Mouse (Mus musculus): ENCODE measurements at regions not wholly inside any gene's neighbourhood (a gene's known extent, or its start where the extent isn't known, plus 50 kb on each side); places are given as distances from the start of the nearest gene placed in this dataset.

DNA sequence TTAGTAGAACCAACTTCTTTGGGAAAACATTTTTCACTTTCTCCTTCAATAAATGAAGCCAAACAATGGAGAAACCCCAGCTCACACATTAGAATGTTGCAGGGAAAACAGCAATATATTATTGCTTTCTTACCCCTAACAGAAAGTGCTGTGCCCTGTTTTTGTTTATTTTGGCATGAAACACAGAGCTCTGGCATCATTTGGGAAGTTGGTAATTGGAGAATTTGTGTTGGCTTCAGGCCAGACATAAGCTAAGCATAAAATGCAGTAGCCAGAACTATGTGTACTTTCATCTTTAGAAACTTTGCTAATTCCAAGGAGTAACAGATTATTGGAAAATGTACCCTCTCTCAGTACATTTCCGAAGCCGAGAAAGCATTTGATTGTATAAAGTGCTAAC, 79.9 kb upstream of the Vegfc start:
- TF ChIP-seq EP300 (IDR thresholded peaks at IDR 0.05; ENCODE audit: low read depth) (no peak), CTCF (IDR thresholded peaks at IDR 0.05; ENCODE audit: low read depth) (no peak)
- no peak overlapping the region for H3K27ac ChIP-seq (ENCODE audit: low read depth)
- no peak overlapping the region for H3K9ac ChIP-seq (replicated peaks; ENCODE audit: low read depth, low read length)
- DNase-seq (ENCODE audit: low spot score), result no peak
- no peak overlapping the region for H3K4me2 ChIP-seq (ENCODE audit: low read depth, low read length)
- H3K4me3 ChIP-seq (ENCODE audit: low read depth, low read length), result no peak overlapping the region
- no peaks in the 10 kb centered on the region for H3K9me3 ChIP-seq (replicated peaks; ENCODE audit: control insufficient read depth, low read length)
- no peaks in the 10 kb centered on the region for H3K4me1 ChIP-seq (ENCODE audit: control insufficient read depth, insufficient read depth)
- no peak for ATAC-seq (ENCODE audit: insufficient read depth, low read depth)
- H3K27me3 ChIP-seq (ENCODE audit: control insufficient read depth, insufficient read depth, low read length), result no peaks in the 10 kb centered on the region
- H3K36me3 ChIP-seq (replicated peaks; ENCODE audit: control insufficient read depth, insufficient read depth, low read length), result no peaks in the 10 kb centered on the region
- 36% methylated on average over 2 of the region's 2 CpGs for WGBS

DNA sequence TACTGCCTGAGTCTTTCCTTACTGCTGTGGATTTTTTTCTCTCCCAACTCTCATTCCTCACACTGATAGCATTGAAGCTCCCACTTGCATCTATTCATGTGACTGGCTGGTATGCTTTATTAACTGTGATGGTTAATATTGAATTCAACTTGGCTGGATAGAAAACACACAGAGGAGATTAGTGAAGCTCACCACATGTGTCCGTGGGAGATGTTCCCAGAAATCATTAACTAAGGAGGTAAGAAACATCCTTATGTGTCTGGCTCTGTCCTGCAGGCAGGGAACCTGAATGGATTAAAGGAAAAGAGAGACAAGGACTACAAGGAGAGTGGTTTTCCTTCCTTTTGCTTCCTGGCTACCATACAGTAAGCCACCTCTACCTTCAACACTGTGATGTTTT, 74.5 kb upstream of the Vegfc start:
- no peak overlapping the region for H3K4me2 ChIP-seq (ENCODE audit: low read depth, low read length)
- no peak overlapping the region for H3K9ac ChIP-seq (replicated peaks; ENCODE audit: low read depth, low read length)
- H3K4me1 ChIP-seq (ENCODE audit: control insufficient read depth, insufficient read depth), result no peaks in the 10 kb centered on the region
- H3K36me3 ChIP-seq (replicated peaks; ENCODE audit: control insufficient read depth, insufficient read depth, low read length), result no peaks in the 10 kb centered on the region
- DNase-seq (ENCODE audit: low spot score) (no peak), ATAC-seq (ENCODE audit: insufficient read depth, low read depth) (no peak)
- H3K4me3 ChIP-seq (ENCODE audit: low read depth, low read length), result no peak overlapping the region
- TF ChIP-seq CTCF (IDR thresholded peaks at IDR 0.05; ENCODE audit: low read depth) (no peak), EP300 (IDR thresholded peaks at IDR 0.05; ENCODE audit: low read depth) (no peak)
- WGBS, result 34% methylated on average over 1 of the region's 1 CpGs
- H3K9me3 ChIP-seq (replicated peaks; ENCODE audit: control insufficient read depth, low read length), result no peaks in the 10 kb centered on the region
- H3K27me3 ChIP-seq (ENCODE audit: control insufficient read depth, insufficient read depth, low read length), result no peaks in the 10 kb centered on the region
- no peak overlapping the region for H3K27ac ChIP-seq (ENCODE audit: low read depth)

DNA sequence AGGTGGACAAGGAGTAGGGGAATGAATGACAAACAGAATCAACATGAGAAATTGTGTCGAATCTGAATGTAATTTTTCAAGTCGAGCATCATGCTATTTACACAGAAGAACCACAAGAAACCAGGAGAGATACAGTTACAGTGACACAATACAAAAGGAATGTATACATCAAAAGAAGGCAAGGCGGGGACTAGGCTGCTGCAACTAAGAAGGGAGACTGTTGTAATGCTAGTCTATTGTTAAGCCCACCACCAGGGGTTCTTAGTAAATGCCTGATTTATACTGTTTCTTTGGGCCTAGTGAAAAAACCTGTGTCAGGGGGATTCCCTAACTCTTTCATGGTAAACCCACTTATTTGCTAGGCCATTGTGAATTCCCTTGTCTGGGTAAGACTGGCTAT, 63.3 kb upstream of the Vegfc start:
- Histone ChIP-seq H3K27me3 (ENCODE audit: control insufficient read depth, insufficient read depth, low read length) (no peaks in the 10 kb centered on the region), H3K9me3 (replicated peaks; ENCODE audit: control insufficient read depth, low read length) (no peaks in the 10 kb centered on the region), H3K27ac (ENCODE audit: low read depth) (no peak overlapping the region), H3K4me1 (ENCODE audit: control insufficient read depth, insufficient read depth) (no peaks in the 10 kb centered on the region), H3K4me3 (ENCODE audit: low read depth, low read length) (no peak overlapping the region), H3K9ac (replicated peaks; ENCODE audit: low read depth, low read length) (no peak overlapping the region), H3K4me2 (ENCODE audit: low read depth, low read length) (no peak overlapping the region), H3K36me3 (replicated peaks; ENCODE audit: control insufficient read depth, insufficient read depth, low read length) (no peaks in the 10 kb centered on the region)
- DNase-seq (ENCODE audit: low spot score) (no peak), ATAC-seq (ENCODE audit: insufficient read depth, low read depth) (no peak)
- WGBS, result 51% methylated on average over 3 of the region's 3 CpGs
- no peak for TF ChIP-seq CTCF (IDR thresholded peaks at IDR 0.05; ENCODE audit: low read depth)

DNA sequence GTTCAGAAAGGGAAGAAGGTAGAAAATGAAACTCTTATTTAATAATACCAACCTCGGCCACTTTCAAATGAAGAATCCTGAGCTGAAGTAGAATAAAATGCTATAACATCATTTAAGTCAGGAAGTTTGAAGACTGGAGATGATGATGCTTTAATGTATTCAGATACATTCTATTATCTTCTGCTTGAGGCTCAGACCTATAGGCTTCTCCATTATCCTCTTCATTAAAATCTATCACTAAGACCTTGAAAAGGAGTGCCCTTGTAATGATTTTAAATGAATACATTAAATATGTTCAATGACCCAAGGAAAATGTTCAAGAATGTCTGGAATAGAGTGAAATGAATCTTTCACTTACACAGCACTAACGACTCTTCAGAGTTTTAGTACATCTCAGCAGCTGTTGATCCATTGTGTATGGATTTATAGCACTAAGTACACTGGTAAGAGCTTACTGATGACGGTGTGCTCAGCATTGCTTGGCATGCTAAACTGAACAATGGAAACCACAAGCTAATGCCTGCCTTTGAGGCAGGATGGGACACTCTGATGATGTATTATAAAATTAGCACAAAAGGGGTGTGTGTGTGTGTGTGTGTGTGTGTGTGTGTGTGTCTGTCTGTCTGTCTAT, 58.8 kb upstream of the Vegfc start:
- H3K9ac ChIP-seq (replicated peaks; ENCODE audit: low read depth, low read length), result no peak overlapping the region
- ATAC-seq (ENCODE audit: insufficient read depth, low read depth) (no peak), DNase-seq (ENCODE audit: low spot score) (no peak)
- WGBS, result 70% methylated on average over 3 of the region's 3 CpGs
- TF ChIP-seq EP300 (IDR thresholded peaks at IDR 0.05; ENCODE audit: low read depth) (no peak), CTCF (IDR thresholded peaks at IDR 0.05; ENCODE audit: low read depth) (no peak)
- H3K4me2 ChIP-seq (ENCODE audit: low read depth, low read length), result no peak overlapping the region
- no peaks in the 10 kb centered on the region for H3K27me3 ChIP-seq (ENCODE audit: control insufficient read depth, insufficient read depth, low read length)
- H3K36me3 ChIP-seq (replicated peaks; ENCODE audit: control insufficient read depth, insufficient read depth, low read length), result no peaks in the 10 kb centered on the region
- no peak overlapping the region for H3K4me3 ChIP-seq (ENCODE audit: low read depth, low read length)
- no peaks in the 10 kb centered on the region for H3K4me1 ChIP-seq (ENCODE audit: control insufficient read depth, insufficient read depth)
- no peak overlapping the region for H3K27ac ChIP-seq (ENCODE audit: low read depth)
- no peaks in the 10 kb centered on the region for H3K9me3 ChIP-seq (replicated peaks; ENCODE audit: control insufficient read depth, low read length)

All from heart, postnatal 0 days (tissue).